Mouse (Mus musculus) adrenal gland, postnatal 14 days (tissue): ENCODE results near the gene Pabpc4l. TPM values are rescaled to one million over a fixed set of nuclear protein-coding genes. Genes with fewer than 3 reads are reported as not detected.
"Not testable (repeated sequence)": the region's sequence is repeated elsewhere in the genome, so short reads cannot be mapped to it uniquely, and the experiment has no call there.

Experiments
- DNase-seq: peaks from one replicate; pipeline ENCODE4 v3.0.0; 2021; ENCODE audit warnings: mixed read lengths
- long read RNA-seq, 2 experiments: library from polyadenylated mRNA; stranded (forward); transcript quantifications; one replicate each; pipeline ENCODE4 v2.0.0; 2021
- total RNA-seq: library from RNA; stranded (reverse); gene quantifications from 2 replicates; pipeline ENCODE4 v1.2.3, GENCODE M21; 2021

The Pabpc4l gene
- total RNA-seq: 2.9 and 3.6 TPM in 2 replicates
- long read RNA-seq, experiment 1, full-length matches to known transcripts: 1 of 1 reads
- long read RNA-seq, experiment 1, partial matches to known transcripts: 0 of 1 reads
- long read RNA-seq, experiment 1, other reads (novel, unspliced or antisense): 0 of 1 reads
- long read RNA-seq, experiment 2: 0 reads

DNA sequence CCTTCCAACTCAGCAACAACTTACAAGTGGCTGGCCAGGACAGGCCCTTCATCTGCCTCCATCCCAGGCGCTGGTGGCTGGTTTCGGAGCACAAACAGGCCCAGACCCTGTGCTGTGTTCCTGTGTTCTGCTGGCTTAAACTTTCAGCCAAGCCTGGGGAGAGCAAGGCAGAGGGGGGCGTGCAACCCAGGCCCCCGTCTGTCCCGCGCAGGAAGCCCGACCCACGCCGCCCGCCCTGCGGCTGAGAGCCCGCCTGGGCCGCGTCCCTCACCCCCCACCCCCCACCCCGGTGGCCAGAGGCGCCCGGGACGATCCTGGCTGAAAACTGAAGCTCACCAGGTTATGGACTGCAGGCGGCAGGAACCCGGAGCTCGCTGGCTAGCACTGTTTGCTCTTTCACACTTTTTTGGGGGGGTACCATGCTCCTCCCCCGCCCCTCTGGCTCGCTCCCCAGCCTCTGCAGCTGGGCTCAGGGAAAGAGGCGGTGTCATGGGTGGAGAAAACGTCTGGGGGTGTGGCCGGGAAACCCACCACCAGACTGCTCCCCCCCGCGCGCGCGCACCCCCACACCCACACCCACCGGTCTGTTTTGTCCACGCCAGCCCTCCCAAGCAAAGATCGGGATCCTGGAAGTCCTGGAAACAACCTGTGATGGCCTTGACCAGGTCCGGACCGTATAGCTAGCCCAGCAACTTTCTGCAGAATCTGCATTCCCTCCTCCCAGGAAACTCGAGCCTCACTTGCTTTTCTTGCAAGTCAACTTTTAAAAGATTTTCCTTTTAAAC is at the start of gene Pabpc4l:
TSS of gene Pabpc4l (minus strand) at position 739 of the 785 bp plus-strand sequence.
- DNase-seq: peak; percentile 68

GRCm38 (mm10) chr3:46490989-46491259 is 42.9 kb upstream of the Pabpc4l start:
- DNase-seq: no peak

DNA sequence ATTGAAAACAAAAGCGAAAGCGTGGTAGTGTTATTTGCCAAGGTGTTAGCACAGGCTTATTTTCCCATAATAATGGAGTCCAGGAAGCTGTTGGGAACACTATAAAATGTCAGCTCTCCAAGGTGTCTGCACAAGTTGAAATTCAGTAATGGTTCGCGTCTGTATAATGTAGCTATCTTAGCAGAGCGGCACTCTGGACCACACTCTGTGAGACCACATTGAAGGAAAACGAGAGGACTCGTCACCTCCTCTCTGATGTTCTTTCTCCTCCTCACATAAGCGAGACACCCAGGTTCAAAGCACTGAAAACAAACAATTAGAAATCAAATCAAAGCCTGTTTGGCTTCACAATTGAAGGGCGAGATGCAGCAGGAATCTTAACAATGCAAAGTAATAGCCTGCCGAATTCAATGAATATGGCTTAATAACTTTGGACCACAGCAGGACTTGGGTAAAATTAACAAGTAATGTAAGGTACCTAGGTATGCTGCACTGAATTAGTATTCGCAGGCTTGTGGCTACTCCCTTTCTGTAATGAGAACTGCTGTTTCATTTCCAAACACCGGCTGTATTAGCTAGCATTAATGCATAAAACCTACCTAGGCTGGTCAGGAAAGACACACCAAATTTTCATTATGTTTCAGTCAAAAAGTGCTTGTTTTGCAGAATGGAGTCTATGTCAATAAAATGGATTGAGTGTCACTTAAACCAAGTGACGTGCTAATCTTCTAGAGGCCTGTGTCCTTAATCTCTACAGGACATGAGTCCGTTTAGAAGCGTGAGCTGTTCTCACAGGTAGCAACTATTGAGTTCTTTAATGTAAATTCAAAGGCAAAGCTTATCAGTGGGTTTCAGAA is 42.3 kb upstream of the Pabpc4l start:
- DNase-seq: no peak

DNA sequence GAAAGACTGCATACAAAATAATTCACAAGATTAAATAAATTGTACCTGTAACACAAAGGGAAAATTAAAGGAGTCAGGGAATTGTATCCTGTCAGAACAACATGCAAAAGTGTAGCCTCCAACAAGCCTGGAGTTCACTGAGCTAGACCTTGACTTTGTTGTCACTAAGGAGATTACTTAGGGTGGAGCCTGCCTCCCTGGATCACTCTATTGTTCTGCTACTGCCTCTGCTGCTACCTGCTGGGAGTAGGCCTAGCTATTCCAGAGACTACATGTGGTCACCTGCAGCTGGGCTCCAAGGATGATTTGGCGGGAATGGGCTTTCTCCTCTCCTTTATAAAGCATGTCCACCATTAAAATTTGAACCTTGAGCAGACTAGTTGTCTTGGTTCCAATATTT is 38.1 kb upstream of the Pabpc4l start:
- DNase-seq: not testable (repeated sequence)

DNA sequence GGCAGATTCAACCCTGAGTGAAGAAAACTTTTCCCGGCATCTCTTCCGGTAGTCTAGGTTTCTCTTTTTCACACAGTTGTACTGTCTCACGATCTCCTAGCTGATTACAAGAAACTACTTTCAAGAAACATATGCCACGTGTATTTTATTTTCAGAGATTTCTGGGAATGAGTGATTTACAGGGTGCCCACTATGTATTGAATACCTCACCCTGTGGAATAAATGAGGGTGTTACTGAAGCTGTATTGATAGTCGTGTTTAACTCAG is 180 bp upstream of the Pabpc4l start:
- DNase-seq: no peak

- no peak for DNase-seq
Measured at GRCm38 (mm10) chr3:46431416-46431815, 16.6 kb downstream of the Pabpc4l start.
